Mouse (Mus musculus): ENCODE measurements around the gene Smoc2. TPM values are rescaled to one million over a fixed set of nuclear protein-coding genes. Genes with fewer than 3 reads are reported as not detected.

The Smoc2 gene
- total and polyA plus RNA-seq, 3 experiments, result 36.5 to 55.4 (median 54.9) TPM

- Histone ChIP-seq H3K4me3 (no peak overlapping the region), H3K4me1 (ENCODE audit: control insufficient read depth, insufficient read depth, low read length) (no peaks in the 10 kb centered on the region), H3K36me3 (ENCODE audit: control insufficient read depth, insufficient read depth, low read length) (no peaks in the 10 kb centered on the region), H3K9ac (ENCODE audit: low read depth, low read length) (no peak overlapping the region), H3K79me2 (replicated peaks; ENCODE audit: control insufficient read depth, insufficient read depth, low read length) (no peaks in the 10 kb centered on the region), H3K27me3 (ENCODE audit: control insufficient read depth, insufficient read depth, low read length) (no peaks in the 10 kb centered on the region), H3K27ac (no peak overlapping the region)
- no peak for DNase-seq
- WGBS, result 68% methylated on average over 5 of the region's 5 CpGs
- TF ChIP-seq EP300 (IDR thresholded peaks at IDR 0.05; ENCODE audit: insufficient read depth, low read depth, low read length) (no peak), CTCF (IDR thresholded peaks at IDR 0.05) (no peak), POLR2A (IDR thresholded peaks at IDR 0.05; ENCODE audit: insufficient read depth, low read depth, low read length) (no peak)
- intact Hi-C loops (cut with DNase I), result no loop called here
Measured at GRCm38 (mm10) chr17:14445611-14446010, 166.3 kb downstream of the Smoc2 start.

- no peaks in the 10 kb centered on the region for H3K4me1 ChIP-seq (ENCODE audit: control insufficient read depth, insufficient read depth, low read length)
- H3K27ac ChIP-seq, result no peak overlapping the region
- no peak for DNase-seq
- 70% methylated on average over 5 of the region's 5 CpGs for WGBS
- H3K79me2 ChIP-seq (replicated peaks; ENCODE audit: control insufficient read depth, insufficient read depth, low read length), result no peaks in the 10 kb centered on the region
- H3K4me3 ChIP-seq, result no peak overlapping the region
- no peaks in the 10 kb centered on the region for H3K36me3 ChIP-seq (ENCODE audit: control insufficient read depth, insufficient read depth, low read length)
- no peak for TF ChIP-seq CTCF (IDR thresholded peaks at IDR 0.05)
- TF ChIP-seq POLR2A (IDR thresholded peaks at IDR 0.05; ENCODE audit: insufficient read depth, low read depth, low read length), result no peak
- TF ChIP-seq EP300 (IDR thresholded peaks at IDR 0.05; ENCODE audit: insufficient read depth, low read depth, low read length), result no peak
- no peaks in the 10 kb centered on the region for H3K27me3 ChIP-seq (ENCODE audit: control insufficient read depth, insufficient read depth, low read length)
- intact Hi-C loops (cut with DNase I), result no loop called here
- no peak overlapping the region for H3K9ac ChIP-seq (ENCODE audit: low read depth, low read length)
Measured at GRCm38 (mm10) chr17:14447275-14447674, 168.0 kb downstream of the Smoc2 start.

Other genes starting within 250 kb of the Smoc2 start
- not detected for gene Gm7358, start 220.0 kb upstream of the Smoc2 start, total RNA-seq (2021)
- gene Gm7358, start 220.0 kb upstream of the Smoc2 start, polyA plus RNA-seq (2012; rRNA removed), result not detected in 2 replicates
- 1 to 10 TPM in 1 of 2 experiments, under 1 TPM in 1; 0.80 to 1.4 TPM for gene Dact2, start 75.2 kb upstream of the Smoc2 start, total RNA-seq (2021)
- 0.76 and 1.00 TPM in 2 replicates for gene Dact2, start 75.2 kb upstream of the Smoc2 start, polyA plus RNA-seq (2012; rRNA removed)